Comparison of ENCODE assay signal across 19 mouse cellular contexts in the genomic region with DNA sequence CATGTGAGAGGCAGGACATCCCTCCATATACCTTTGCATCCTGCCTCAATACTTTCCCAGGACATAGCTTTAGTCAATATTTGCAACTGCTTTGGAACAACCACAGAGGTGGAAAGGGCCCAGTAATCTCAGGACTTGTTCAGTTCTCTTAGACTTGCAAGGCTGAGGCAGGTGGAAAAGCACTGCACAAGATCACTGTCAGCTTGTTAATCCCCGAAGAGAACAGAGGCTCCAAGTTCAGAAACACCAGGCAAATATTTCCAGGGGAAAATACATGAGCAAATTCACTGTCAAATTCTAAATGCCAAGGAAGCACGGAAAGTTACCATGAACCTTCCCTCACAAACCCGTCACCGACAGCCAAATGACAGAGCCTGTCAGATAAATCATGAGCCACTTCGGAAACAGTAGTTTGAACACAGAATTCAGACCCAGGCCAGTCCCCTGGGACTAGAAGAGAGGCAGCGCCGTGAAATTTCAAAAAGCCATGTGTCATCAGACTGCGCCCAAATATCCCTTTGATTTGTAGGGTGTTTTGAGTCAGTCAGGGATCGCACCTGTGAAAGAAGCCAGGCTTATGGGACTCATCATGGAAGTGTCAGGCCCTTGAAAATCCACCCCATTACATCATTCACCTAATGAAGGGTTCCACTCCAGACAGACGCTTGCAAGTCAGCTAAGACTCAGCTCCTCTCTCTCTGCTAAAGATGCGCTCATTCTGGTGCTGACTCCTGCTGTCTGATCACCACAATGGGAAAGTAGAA.
DNase-seq lines count a peak whose midpoint lies in the region; ATAC-seq and TF ChIP-seq lines count a peak whose summit lies in the region.
"Had no signal": no experiment of that assay in that cellular context is flagged by ENCODE, and none has a peak within 500 bp of the region (broad histone marks: within the 10 kb centered on the region; RNA-seq: fewer than 3 reads in every experiment).

No protein-coding gene starts in this region.

- H3K4me2 ChIP-seq in intestine, embryonic 14.5 days (ENCODE audit: low read length) = no peak overlapping the region
- no peak overlapping the region for H3K4me2 ChIP-seq in intestine, embryonic 16.5 days (ENCODE audit: low read depth, low read length)
- peak overlapping the region; percentile 19; the same call in 1 of the 2 replicates for H3K4me2 ChIP-seq in stomach, embryonic 16.5 days (ENCODE audit: low read depth, low read length)
- H3K4me2 ChIP-seq: embryonic facial prominence, embryonic 12.5 days; limb, embryonic 15.5 days had no signal

- H3K9me3 ChIP-seq in intestine, embryonic 14.5 days (ENCODE audit: control insufficient read depth, low read length) = no peaks in the 10 kb centered on the region
- no peaks in the 10 kb centered on the region for H3K9me3 ChIP-seq in intestine, embryonic 16.5 days (ENCODE audit: control insufficient read depth, low read length)
- no peaks in the 10 kb centered on the region for H3K9me3 ChIP-seq in stomach, embryonic 16.5 days (replicated peaks; ENCODE audit: control insufficient read depth, low read length)
- H3K9me3 ChIP-seq: embryonic facial prominence, embryonic 12.5 days; hindbrain, embryonic 10.5 days; limb, embryonic 15.5 days had no signal

- ATAC-seq in intestine, embryonic 14.5 days (replicated peaks; ENCODE audit: low FRiP score, low TSS enrichment, low read depth) = no peak; the same call in 1 of the 2 replicates
- ATAC-seq in intestine, embryonic 16.5 days = no peak
- peak; percentile 64 for ATAC-seq in stomach, embryonic 16.5 days (ENCODE audit: insufficient read depth, low FRiP score)
- ATAC-seq: activated CD4-positive, CD25-positive, alpha-beta regulatory T cell, adult 4 months; Patski had no signal

- no peak for TF ChIP-seq CTCF in brain, embryonic 14.5 days (IDR thresholded peaks at IDR 0.05; ENCODE audit: borderline replicate concordance, extremely low read depth, insufficient read depth, insufficient read length)

- 32% methylated on average over 11 of the region's 11 CpGs for WGBS in intestine, embryonic 14.5 days
- WGBS in intestine, embryonic 16.5 days = 48% methylated on average over 11 of the region's 11 CpGs
- 56% methylated on average over 11 of the region's 11 CpGs for WGBS in stomach, embryonic 16.5 days

- H3K4me1 ChIP-seq in intestine, embryonic 14.5 days (replicated peaks; ENCODE audit: control insufficient read depth, insufficient read depth, low read length) = no peaks in the 10 kb centered on the region; the same call in 1 of the 2 replicates
- no peaks in the 10 kb centered on the region; the same call in 1 of the 2 replicates for H3K4me1 ChIP-seq in intestine, embryonic 16.5 days (ENCODE audit: control insufficient read depth, insufficient read depth, low read length)
- no peaks in the 10 kb centered on the region for H3K4me1 ChIP-seq in stomach, embryonic 16.5 days (ENCODE audit: control insufficient read depth, insufficient read depth, low read length)
- H3K4me1 ChIP-seq: embryonic facial prominence, embryonic 12.5 days had no signal

- TF ChIP-seq POLR2A in brain, embryonic 14.5 days (IDR thresholded peaks at IDR 0.05; ENCODE audit: borderline replicate concordance, extremely low read depth, insufficient read depth, insufficient read length, poor library complexity, severe bottlenecking) = no peak

- peak; percentile 27 for DNase-seq in embryo, embryonic 11 days
- DNase-seq in embryo, embryonic 10 days (ENCODE audit: low spot score) = no peak
- DNase-seq in intestine, embryonic 14.5 days (ENCODE audit: low spot score) = peak; percentile 64
- DNase-seq in brain, embryonic 14.5 days (ENCODE audit: low read depth) = peak; percentile 18
- no peak for DNase-seq in spleen, adult 12 weeks (ENCODE audit: low spot score)
- DNase-seq: cerebellum, adult 18-20 months; cerebellum, postnatal 36 days; heart, adult 18-20 months; lung, postnatal 10 days; right cerebral cortex, postnatal 14 days; thymus, postnatal 36 days had no signal

- H3K27ac ChIP-seq in intestine, embryonic 14.5 days (ENCODE audit: low read depth) = no peak overlapping the region
- H3K27ac ChIP-seq in intestine, embryonic 16.5 days (ENCODE audit: low read length) = no peak overlapping the region
- H3K27ac ChIP-seq in stomach, embryonic 16.5 days (ENCODE audit: low read length) = no peak overlapping the region
- H3K27ac ChIP-seq: embryonic facial prominence, embryonic 12.5 days; hindbrain, embryonic 10.5 days; layer of hippocampus, adult 2 months; limb, embryonic 15.5 days had no signal

- no peaks in the 10 kb centered on the region for H3K27me3 ChIP-seq in intestine, embryonic 14.5 days (replicated peaks; ENCODE audit: control insufficient read depth, insufficient read depth, low read length)
- no peaks in the 10 kb centered on the region for H3K27me3 ChIP-seq in intestine, embryonic 16.5 days (replicated peaks; ENCODE audit: control insufficient read depth, insufficient read depth, low read length)
- no peaks in the 10 kb centered on the region for H3K27me3 ChIP-seq in stomach, embryonic 16.5 days (ENCODE audit: control insufficient read depth, insufficient read depth, low read length)
- H3K27me3 ChIP-seq: limb, embryonic 15.5 days; Patski had no signal

- no peak overlapping the region for H3K9ac ChIP-seq in intestine, embryonic 14.5 days (ENCODE audit: low read length)
- H3K9ac ChIP-seq in intestine, embryonic 16.5 days (ENCODE audit: low read depth, low read length) = no peak overlapping the region
- no peak overlapping the region for H3K9ac ChIP-seq in stomach, embryonic 16.5 days (ENCODE audit: low read length)
- H3K9ac ChIP-seq: embryonic facial prominence, embryonic 12.5 days; limb, embryonic 15.5 days had no signal

- no peak overlapping the region for H3K4me3 ChIP-seq in intestine, embryonic 14.5 days (ENCODE audit: low read depth, low read length)
- no peak overlapping the region for H3K4me3 ChIP-seq in intestine, embryonic 16.5 days (ENCODE audit: low read length)
- H3K4me3 ChIP-seq in stomach, embryonic 16.5 days (replicated peaks; ENCODE audit: low read length) = no peak overlapping the region
- H3K4me3 ChIP-seq: embryonic facial prominence, embryonic 12.5 days; hindbrain, embryonic 10.5 days; layer of hippocampus, adult 2 months; limb, embryonic 15.5 days had no signal

- no peaks in the 10 kb centered on the region for H3K36me3 ChIP-seq in intestine, embryonic 14.5 days (ENCODE audit: control insufficient read depth, insufficient read depth, low read length)
- no peaks in the 10 kb centered on the region for H3K36me3 ChIP-seq in intestine, embryonic 16.5 days (ENCODE audit: control insufficient read depth, insufficient read depth, low read length)
- H3K36me3 ChIP-seq in stomach, embryonic 16.5 days (ENCODE audit: control insufficient read depth, insufficient read depth, low read length) = no peaks in the 10 kb centered on the region
- H3K36me3 ChIP-seq: embryonic facial prominence, embryonic 12.5 days; hindbrain, embryonic 10.5 days; limb, embryonic 15.5 days had no signal

Comparison
In these comparisons a context has a peak if more than half of its experiments do, and no peak if none do; other contexts are left out.
1. DNase-seq: peak in embryo, embryonic 11 days (single experiment), intestine, embryonic 14.5 days (single experiment) and brain, embryonic 14.5 days (single experiment); none in embryo, embryonic 10 days (single experiment) and spleen, adult 12 weeks (single experiment).